Mouse (Mus musculus) myocyte (in vitro differentiated cells): ENCODE measurements around the gene Pigt. TPM values are rescaled to one million over a fixed set of nuclear protein-coding genes. Genes with fewer than 3 reads are reported as not detected.

Experiments
- H3K27me3 ChIP-seq: one replicate; pipeline ENCODE4 v1.6.1; 2011; ENCODE audit not compliant: control insufficient read depth, insufficient read depth, insufficient read length
- H3K36me3 ChIP-seq: one replicate; pipeline ENCODE4 v1.6.1; 2011; ENCODE audit not compliant: control insufficient read depth, insufficient read depth
- H3K4me2 ChIP-seq: one replicate; pipeline ENCODE4 v1.6.1; 2011; ENCODE audit warnings: low read depth, control low read depth
- H3K4me3 ChIP-seq: one replicate; pipeline ENCODE4 v1.5.1; 2011; ENCODE audit warnings: mild to moderate bottlenecking, control low read depth, moderate library complexity
- H3K79me2 ChIP-seq: one replicate; pipeline ENCODE4 v1.6.1; 2011; ENCODE audit not compliant: control insufficient read depth, insufficient read depth
- H3ac ChIP-seq: one replicate; pipeline ENCODE4 v1.6.1; 2011; ENCODE audit not compliant: control insufficient read depth, insufficient read length
- CEBPB ChIP-seq: IDR thresholded peaks from 2 replicates; pipeline ENCODE4 v1.6.1; 2011; ENCODE audit warnings: mild to moderate bottlenecking, moderate library complexity; ENCODE audit not compliant: poor library complexity, insufficient read depth, severe bottlenecking
- E2F4 ChIP-seq: IDR thresholded peaks from one replicate; pipeline ENCODE4 v1.6.1; 2011; ENCODE audit warnings: mild to moderate bottlenecking, control low read depth, moderate library complexity; ENCODE audit not compliant: insufficient read depth
- MAX ChIP-seq: IDR thresholded peaks from one replicate; pipeline ENCODE4 v1.6.1; 2011; ENCODE audit warnings: low read depth, mild to moderate bottlenecking, control low read depth
- MYOD1 ChIP-seq, 3 experiments: IDR thresholded peaks; one replicate each; pipeline ENCODE4 v1.6.1; 2011; ENCODE audit warnings: control low read depth in 2 of 3, low read depth in 2 of 3, mild to moderate bottlenecking in 2 of 3, moderate library complexity in 1 of 3; ENCODE audit not compliant: insufficient read length in 2 of 3, control insufficient read depth in 1 of 3
- MYOG ChIP-seq, 3 experiments: IDR thresholded peaks; one replicate each; pipeline ENCODE4 v1.6.1; 2011; ENCODE audit warnings: control low read depth in 2 of 3, low read depth in 2 of 3, mild to moderate bottlenecking in 2 of 3; ENCODE audit not compliant: insufficient read length in 2 of 3, control insufficient read depth in 1 of 3, insufficient read depth in 1 of 3
- POLR2A ChIP-seq: IDR thresholded peaks from one replicate; pipeline ENCODE4 v1.6.1; 2011; ENCODE audit warnings: low read depth, mild to moderate bottlenecking, control low read depth, moderate library complexity; ENCODE audit not compliant: insufficient read length
- POLR2AphosphoS2 ChIP-seq: IDR thresholded peaks from one replicate; pipeline ENCODE4 v1.6.1; 2011; ENCODE audit warnings: low read depth, control low read depth; ENCODE audit not compliant: insufficient read length
- REST ChIP-seq: IDR thresholded peaks from one replicate; pipeline ENCODE4 v1.6.1; 2011; ENCODE audit warnings: mild to moderate bottlenecking, control low read depth, moderate library complexity; ENCODE audit not compliant: insufficient read depth, insufficient read length
- SRF ChIP-seq: IDR thresholded peaks from one replicate; pipeline ENCODE4 v1.6.1; 2011; ENCODE audit warnings: low read depth; ENCODE audit not compliant: control insufficient read depth, insufficient read length
- TCF12 ChIP-seq: IDR thresholded peaks from one replicate; pipeline ENCODE4 v1.6.1; 2011; ENCODE audit warnings: mild to moderate bottlenecking, control low read depth; ENCODE audit not compliant: poor library complexity, insufficient read depth, severe bottlenecking
- TCF3 ChIP-seq: IDR thresholded peaks from one replicate; pipeline ENCODE4 v1.6.1; 2011; ENCODE audit warnings: low read depth, control low read depth; ENCODE audit not compliant: insufficient read length
- USF1 ChIP-seq: IDR thresholded peaks from one replicate; pipeline ENCODE4 v1.6.1; 2011; ENCODE audit warnings: low read depth, mild to moderate bottlenecking, control low read depth, moderate library complexity
- polyA plus RNA-seq: library from polyadenylated mRNA; unstranded; fragments of >200 nt; fragmentation: generic; extraction: Trizol; gene quantifications from one replicate; pipeline ENCODE4 v1.2.1, GENCODE M21; 2012; ENCODE audit warnings: missing spikeins

Gene Pigt
- polyA plus RNA-seq, 1 experiment: 79.2 TPM

GRCm38 (mm10) chr2:164486258-164487114 is 10.8 kb upstream of the Pigt start:
- H3K79me2 ChIP-seq: no peaks in the 10 kb centered on the region
- peaks cover 5% of the 10 kb centered on the region for H3K36me3 ChIP-seq
- H3K4me3 ChIP-seq: peak overlapping the region; percentile 51
- peak overlapping the region; percentile 64 for H3ac ChIP-seq
- TF ChIP-seq TCF3: peak; percentile 66
- peak; percentile 28 for TF ChIP-seq POLR2AphosphoS2
- TF ChIP-seq MYOD1 (IDR thresholded peaks at IDR 0.05; ENCODE audit: control insufficient read depth in 1 of 3, insufficient read length in 2 of 3, low read depth in 2 of 3): peak in 2 of 3 experiments; percentile 76 to 92
- TF ChIP-seq SRF: no peak
- TF ChIP-seq MYOG (IDR thresholded peaks at IDR 0.05; ENCODE audit: control insufficient read depth in 1 of 3, insufficient read depth in 1 of 3, insufficient read length in 2 of 3, low read depth in 2 of 3): peak in 2 of 3 experiments; percentile 81 to 90
- TF ChIP-seq CEBPB: no peak
- peak; percentile 29 for TF ChIP-seq POLR2A
- H3K27me3 ChIP-seq: no peaks in the 10 kb centered on the region
- peak overlapping the region; percentile 91 for H3K4me2 ChIP-seq

GRCm38 (mm10) chr2:164487115-164487527 is 10.2 kb upstream of the Pigt start:
- Histone ChIP-seq H3K4me2 (peak overlapping the region; percentile 91), H3K4me3 (peak overlapping the region; percentile 51), H3ac (peak overlapping the region; percentile 64), H3K27me3 (no peaks in the 10 kb centered on the region), H3K79me2 (no peaks in the 10 kb centered on the region), H3K36me3 (peaks cover 5% of the 10 kb centered on the region)
- no peak for TF ChIP-seq CEBPB
- TF ChIP-seq POLR2AphosphoS2: no peak
- no peak for TF ChIP-seq TCF12
- TF ChIP-seq SRF: no peak
- no peak for TF ChIP-seq REST
- TF ChIP-seq TCF3: no peak
- no peak for TF ChIP-seq MYOD1 (IDR thresholded peaks at IDR 0.05; ENCODE audit: control insufficient read depth in 1 of 3, insufficient read length in 2 of 3, low read depth in 2 of 3)
- no peak for TF ChIP-seq MAX
- no peak for TF ChIP-seq USF1
- TF ChIP-seq E2F4: no peak
- TF ChIP-seq MYOG (IDR thresholded peaks at IDR 0.05; ENCODE audit: control insufficient read depth in 1 of 3, insufficient read depth in 1 of 3, insufficient read length in 2 of 3, low read depth in 2 of 3): no peak
- TF ChIP-seq POLR2A: no peak

- TF ChIP-seq REST (no peak), SRF (no peak), CEBPB (no peak), MAX (no peak), POLR2AphosphoS2 (no peak), POLR2A (no peak), MYOG (IDR thresholded peaks at IDR 0.05; ENCODE audit: control insufficient read depth in 1 of 3, insufficient read depth in 1 of 3, insufficient read length in 2 of 3, low read depth in 2 of 3) (no peak), USF1 (no peak), TCF3 (no peak), MYOD1 (IDR thresholded peaks at IDR 0.05; ENCODE audit: control insufficient read depth in 1 of 3, insufficient read length in 2 of 3, low read depth in 2 of 3) (no peak), TCF12 (no peak), E2F4 (no peak)
- Histone ChIP-seq H3K36me3 (peaks cover 5% of the 10 kb centered on the region), H3K4me2 (peak overlapping the region; percentile 91), H3K79me2 (no peaks in the 10 kb centered on the region), H3K27me3 (no peaks in the 10 kb centered on the region), H3K4me3 (peak overlapping the region; percentile 51), H3ac (no peak overlapping the region)
These were observed 9.5 kb upstream of the Pigt start for GRCm38 (mm10) chr2:164487812-164488211.

GRCm38 (mm10) chr2:164494126-164494525 is 3.2 kb upstream of the Pigt start:
- H3K4me2 ChIP-seq: no peak overlapping the region
- H3K27me3 ChIP-seq: no peaks in the 10 kb centered on the region
- TF ChIP-seq TCF12 (no peak), MYOD1 (IDR thresholded peaks at IDR 0.05; ENCODE audit: control insufficient read depth in 1 of 3, insufficient read length in 2 of 3, low read depth in 2 of 3) (no peak), CEBPB (no peak), SRF (no peak), TCF3 (no peak), E2F4 (no peak), REST (no peak), MYOG (IDR thresholded peaks at IDR 0.05; ENCODE audit: control insufficient read depth in 1 of 3, insufficient read depth in 1 of 3, insufficient read length in 2 of 3, low read depth in 2 of 3) (no peak), POLR2AphosphoS2 (no peak), POLR2A (no peak), USF1 (no peak), MAX (no peak)
- H3K36me3 ChIP-seq: peaks cover 5% of the 10 kb centered on the region
- H3K79me2 ChIP-seq: peaks cover 11% of the 10 kb centered on the region
- no peak overlapping the region for H3ac ChIP-seq
- no peak overlapping the region for H3K4me3 ChIP-seq
